ENCODE assay signal across 22 mouse cellular contexts in genomic region chr11:94336551-94336950, GRCm38 (mm10). TPM values are rescaled to one million over a fixed set of nuclear protein-coding genes. Genes with fewer than 3 reads are reported as not detected.
"Had no signal": no experiment of that assay in that cellular context is flagged by ENCODE, and none has a peak within 500 bp of the region (broad histone marks: within the 10 kb centered on the region; RNA-seq: fewer than 3 reads in every experiment).

No protein-coding gene starts in this region.

- ATAC-seq: midbrain, embryonic 15.5 days had no signal

- H3K27ac ChIP-seq: lung, embryonic 15.5 days; midbrain, embryonic 10.5 days; midbrain, embryonic 12.5 days; midbrain, embryonic 15.5 days; neural tube, embryonic 13.5 days; neural tube, embryonic 15.5 days had no signal

- H3K4me3 ChIP-seq: lung, embryonic 15.5 days; midbrain, embryonic 10.5 days; midbrain, embryonic 12.5 days; midbrain, embryonic 15.5 days; myocyte; neural tube, embryonic 13.5 days; neural tube, embryonic 15.5 days had no signal

- H3K9ac ChIP-seq: lung, embryonic 15.5 days; midbrain, embryonic 12.5 days; midbrain, embryonic 15.5 days; neural tube, embryonic 13.5 days; neural tube, embryonic 15.5 days had no signal

- H3K4me2 ChIP-seq: lung, embryonic 15.5 days; midbrain, embryonic 12.5 days; midbrain, embryonic 15.5 days; neural tube, embryonic 13.5 days; neural tube, embryonic 15.5 days had no signal

- H3K9me3 ChIP-seq: lung, embryonic 15.5 days; midbrain, embryonic 10.5 days; midbrain, embryonic 12.5 days; midbrain, embryonic 15.5 days; neural tube, embryonic 13.5 days; neural tube, embryonic 15.5 days had no signal

- DNase-seq: lung, adult 2 months; lung, postnatal 10 days; lung, postnatal 4 days; retina, postnatal 1 day; right cerebral cortex, adult 18-20 months; right cerebral cortex, postnatal 25 days; right cerebral cortex, postnatal 4 days; spleen, adult 18-20 months; thymus, adult 18-20 months; thymus, postnatal 14 days; thymus, postnatal 36 days had no signal

- H3K27me3 ChIP-seq: lung, embryonic 15.5 days; midbrain, embryonic 12.5 days; midbrain, embryonic 15.5 days; neural tube, embryonic 13.5 days; neural tube, embryonic 15.5 days had no signal

RNA-seq across cellular contexts. Expression of gene Gm21885, which starts 54.9 kb away (rescaled TPM):
- total RNA-seq: megakaryocyte, adult 5-6 weeks; megakaryocyte-erythroid progenitor cell, adult 5-6 weeks had no signal
- polyA plus RNA-seq: lung, adult 2 months; lung, embryonic 15.5 days; midbrain, embryonic 10.5 days; myocyte; neural tube, embryonic 11.5 days; neural tube, embryonic 15.5 days; thymus, postnatal 0 days had no signal

RNA-seq across cellular contexts. Expression of gene Abcc3, which starts 56.2 kb away (rescaled TPM):
- total RNA-seq: megakaryocyte-erythroid progenitor cell, adult 5-6 weeks had no signal
- polyA plus RNA-seq: myocyte had no signal
